Mouse (Mus musculus) frontal cortex, postnatal 25 days (tissue): Measurements from ENCODE around the gene Osbpl5.
"Not testable (repeated sequence)": the region's sequence is repeated elsewhere in the genome, so short reads cannot be mapped to it uniquely, and the experiment has no call there.

Experiments
- DNase-seq, 2 experiments: peaks; one replicate each; pipeline ENCODE4 v3.0.0; 2022; ENCODE audit warnings: low spot score in 2 of 2

Osbpl5 gene

DNA sequence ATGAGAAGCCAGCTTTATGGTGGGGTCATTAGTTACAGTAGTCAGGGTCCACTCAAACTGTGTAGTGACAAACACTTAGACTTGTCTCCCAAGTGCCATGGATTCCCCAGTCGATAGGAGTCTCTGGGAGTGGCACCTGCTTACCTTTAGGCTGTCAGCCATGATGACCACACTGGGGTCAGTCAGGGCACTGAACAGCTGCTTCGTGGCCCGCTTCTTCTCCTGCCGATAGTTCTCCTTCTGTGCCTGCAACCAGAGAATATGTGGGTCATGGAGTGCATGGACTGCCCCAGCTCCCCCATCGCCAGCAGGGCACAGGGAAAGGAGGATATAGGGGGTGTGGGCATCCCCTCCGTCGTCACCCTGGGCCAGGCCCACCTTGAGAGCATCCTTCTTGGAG, 47.4 kb downstream of the Osbpl5 start:
- DNase-seq, result no peak

DNA sequence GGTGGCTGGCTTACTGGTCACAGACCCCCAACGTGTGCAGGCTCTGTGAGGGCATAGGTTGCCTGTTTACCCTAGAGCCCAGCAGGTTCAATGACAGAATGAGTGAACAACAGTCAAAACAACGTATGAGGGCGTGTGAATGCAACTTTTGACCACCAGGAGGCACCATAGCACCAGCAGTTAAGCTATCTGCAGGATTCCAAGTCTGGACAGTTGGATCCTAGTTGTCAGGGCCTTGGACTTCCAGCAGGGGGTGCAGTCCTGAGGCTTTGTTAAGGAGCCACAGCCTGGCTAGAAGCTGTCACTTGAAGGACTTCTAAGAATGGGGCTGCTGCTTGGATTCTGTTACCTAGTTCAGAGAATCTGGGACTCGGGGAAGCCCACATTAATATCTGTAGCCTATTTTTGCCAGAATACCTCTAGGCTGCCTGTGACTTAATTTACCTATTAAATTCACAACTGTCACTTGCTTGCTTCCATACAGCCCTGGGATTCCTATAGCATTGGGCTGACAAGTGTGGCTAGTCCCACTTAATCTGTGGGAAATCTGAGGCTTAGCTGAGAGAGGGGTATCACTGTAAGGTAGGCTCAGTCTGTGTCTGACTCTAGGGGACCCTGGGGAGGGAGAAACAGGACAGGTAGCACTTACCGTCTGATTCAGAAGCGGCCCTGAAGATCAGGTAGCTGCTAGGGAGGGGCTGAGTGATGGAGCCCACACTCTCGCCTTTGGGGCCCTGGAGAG, 49.9 kb downstream of the Osbpl5 start:
- DNase-seq, result peak; percentile 88 to 94

DNA sequence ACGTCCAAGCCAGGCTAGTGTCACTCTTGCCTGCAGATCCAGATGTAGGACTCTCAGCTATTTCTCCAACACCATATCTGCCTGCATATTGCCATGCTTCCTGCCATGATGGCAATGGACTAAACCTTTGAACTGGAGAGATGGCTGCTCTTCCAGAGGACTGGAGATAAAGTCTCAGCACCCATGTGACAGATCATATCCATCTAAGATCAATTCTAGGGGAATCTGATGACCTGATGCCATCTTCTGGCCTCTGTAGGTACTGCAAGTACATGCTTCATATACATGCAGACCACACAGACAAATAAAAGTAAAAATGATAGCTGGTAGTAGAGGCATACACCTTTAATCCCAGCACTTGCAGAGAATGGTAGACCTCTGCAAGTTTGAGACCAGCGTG, 60.6 kb downstream of the Osbpl5 start:
- no peak for DNase-seq

DNA sequence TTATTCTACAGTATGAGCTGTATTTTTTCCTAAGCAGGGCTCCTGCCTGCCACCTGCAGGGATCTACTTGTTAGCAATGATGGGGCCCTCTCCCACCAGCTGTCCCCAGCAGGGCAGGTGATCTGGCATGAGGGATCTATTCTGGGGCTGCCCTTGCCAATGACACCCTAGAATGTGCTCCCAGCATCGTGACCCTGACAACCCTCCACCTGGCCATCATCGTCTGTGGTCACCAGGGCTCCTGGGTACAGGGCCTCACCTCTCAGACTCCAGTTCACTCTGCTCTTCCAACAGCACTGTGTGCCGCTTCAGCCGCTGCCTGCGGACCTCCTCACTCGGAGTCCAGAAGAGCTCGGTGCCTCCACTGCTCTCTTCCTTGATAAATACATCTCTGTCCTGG, 62.2 kb downstream of the Osbpl5 start:
- no peak for DNase-seq

DNA sequence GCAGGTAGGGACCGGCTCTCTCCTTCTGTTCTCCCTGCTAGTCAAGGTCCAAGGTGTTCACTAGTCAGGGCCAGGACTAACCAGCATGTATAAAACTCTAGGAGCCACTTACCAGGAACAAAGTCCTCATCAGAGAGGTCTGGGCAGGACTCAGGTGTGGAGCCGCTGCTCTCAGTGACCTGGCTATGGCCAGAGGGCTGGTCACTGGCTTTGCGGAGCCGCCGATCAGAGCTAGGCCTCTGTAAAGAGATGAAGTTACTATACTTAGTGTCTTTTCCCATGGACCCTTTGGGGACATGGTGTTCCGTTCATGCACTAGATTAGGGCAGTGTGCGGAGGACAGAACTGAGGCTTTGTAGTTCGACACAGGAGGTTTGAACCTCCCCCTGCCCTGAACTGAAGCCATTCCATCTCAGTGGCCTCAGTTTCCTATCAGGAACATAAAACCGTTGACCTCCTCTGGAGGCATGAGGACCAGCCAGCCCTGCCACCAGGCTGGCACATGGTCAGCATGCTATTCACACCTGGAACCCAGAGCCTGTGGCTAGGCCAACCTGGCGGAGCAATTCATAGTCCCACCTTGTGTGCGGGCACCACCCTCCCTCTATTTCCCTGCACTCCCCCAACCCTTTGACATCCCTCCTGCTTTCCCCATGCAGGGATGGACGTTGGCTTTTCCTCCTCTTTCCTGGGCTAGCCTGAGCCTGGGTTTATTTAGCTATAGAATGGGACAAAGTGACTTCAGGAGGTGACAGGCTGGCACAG, 63.9 kb downstream of the Osbpl5 start:
- no peak for DNase-seq

DNA sequence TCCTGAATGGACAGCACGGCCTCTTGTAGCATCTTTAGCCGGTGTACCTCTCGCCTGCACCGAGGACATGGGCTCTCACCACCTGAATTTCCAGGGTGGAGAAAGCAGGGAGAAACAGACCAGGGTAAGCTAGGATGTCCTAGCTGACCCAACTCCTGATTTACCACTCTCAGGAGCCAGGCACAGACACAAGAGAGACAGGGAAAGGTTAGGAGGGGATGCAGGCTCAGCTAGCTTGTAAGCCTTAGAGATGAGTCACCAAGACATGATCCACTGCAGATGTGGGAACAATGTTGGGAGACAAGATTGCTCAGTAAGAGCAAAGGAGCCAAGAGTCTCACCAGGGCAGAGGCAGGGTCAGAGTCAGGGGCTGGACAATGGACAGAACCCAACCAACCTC, 64.9 kb downstream of the Osbpl5 start:
- DNase-seq, result no peak

DNA sequence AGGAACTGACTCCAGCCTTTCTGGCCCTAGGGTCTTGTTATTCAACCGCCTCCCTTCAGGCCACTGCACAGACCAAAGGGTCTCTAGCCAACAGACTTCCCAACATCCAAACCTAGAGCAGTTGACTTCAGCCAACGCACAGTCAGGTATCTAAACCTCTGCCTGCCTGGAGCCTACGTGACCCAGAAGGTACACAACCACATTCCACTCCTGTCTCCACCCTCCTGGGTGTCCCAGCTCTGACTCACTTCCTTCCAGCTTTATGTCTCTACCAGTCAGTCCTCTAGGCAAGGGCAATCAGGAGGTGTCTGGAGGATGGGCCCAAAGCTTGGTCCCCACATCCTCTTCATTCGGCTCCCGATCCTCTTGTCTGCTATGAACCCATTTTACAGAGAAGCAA, 65.6 kb downstream of the Osbpl5 start:
- no peak for DNase-seq

DNA sequence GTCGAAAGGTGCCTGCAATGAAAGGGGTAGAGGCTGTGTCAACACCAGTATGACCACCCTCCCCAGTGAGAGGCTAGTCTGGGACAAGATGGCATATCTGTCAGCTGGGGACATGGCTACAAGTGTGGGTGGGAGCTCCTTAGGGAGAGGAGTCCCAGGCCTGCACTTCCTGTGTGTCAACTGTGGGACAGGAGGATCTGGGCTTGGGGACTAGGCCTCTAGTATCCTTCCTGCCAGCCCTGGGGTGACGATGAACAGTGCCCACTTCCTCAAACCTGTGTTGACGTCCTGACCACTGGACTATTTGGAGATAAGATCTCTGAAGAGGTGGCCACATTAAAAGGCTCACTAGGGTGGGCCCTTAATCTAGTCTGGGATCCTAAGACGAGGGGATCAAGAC, 66.8 kb downstream of the Osbpl5 start:
- DNase-seq, result peak in 1 of 2 experiments; percentile 2

DNA sequence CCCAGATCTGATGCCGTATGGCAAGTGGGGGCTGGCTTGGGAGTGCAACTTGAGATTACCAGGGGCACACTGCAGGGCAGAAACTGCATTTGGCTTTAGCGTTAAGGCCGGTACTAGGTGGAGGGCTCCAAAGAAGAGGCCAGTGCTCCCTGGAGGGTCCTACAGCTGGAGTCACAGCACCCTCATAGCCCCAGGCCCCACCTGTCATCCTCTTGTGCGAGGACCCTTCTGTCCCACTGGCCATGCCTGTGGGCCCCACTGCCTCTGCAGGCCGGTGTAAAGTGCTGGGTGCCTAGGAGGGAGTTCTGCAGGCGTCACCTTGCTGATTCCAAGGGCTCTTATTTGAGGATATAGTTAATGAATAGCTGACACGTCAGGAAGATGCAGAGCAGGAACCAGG, 67.3 kb downstream of the Osbpl5 start:
- peak in 1 of 2 experiments; percentile 2 for DNase-seq

DNA sequence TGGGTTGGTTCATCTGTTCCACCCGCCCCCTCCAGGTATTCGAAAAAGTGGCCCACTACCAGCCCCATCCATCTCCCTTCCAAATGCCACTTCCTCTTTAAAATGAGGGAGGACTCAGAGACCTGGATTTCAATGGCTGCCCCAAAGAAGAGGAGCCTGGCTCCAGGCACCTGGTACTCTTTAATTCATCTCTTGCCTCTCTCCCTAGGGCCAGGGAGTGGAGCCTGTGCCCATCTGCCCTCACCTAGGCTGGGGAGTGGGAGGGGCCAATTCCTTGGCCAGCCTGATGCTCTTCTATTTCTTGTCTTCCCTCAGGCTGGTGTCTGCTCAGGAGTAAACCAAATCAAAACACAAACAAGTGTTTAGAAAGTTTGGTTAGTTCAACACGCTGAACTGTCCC, 70.1 kb downstream of the Osbpl5 start:
- DNase-seq, result not testable (repeated sequence)

DNA sequence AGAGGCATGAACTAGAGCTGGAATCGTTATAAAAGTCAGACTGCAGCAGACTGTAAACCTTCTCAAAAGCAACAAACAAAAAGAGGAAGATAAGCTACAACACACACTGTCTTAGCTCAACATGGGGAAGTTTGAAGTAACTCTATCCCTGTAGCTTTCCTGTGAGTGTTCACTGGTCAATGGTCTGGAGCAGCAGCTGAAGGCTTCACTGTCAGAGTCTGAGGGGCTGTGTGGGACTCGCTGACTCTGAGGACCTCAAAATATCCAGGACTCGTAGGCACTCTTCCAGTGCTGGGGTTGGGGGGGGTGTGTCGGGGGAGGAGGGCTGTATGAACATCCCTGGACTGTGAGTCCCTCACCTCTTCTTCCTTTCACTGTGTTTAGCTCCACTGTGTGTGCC, 70.6 kb downstream of the Osbpl5 start:
- not testable (repeated sequence) for DNase-seq

DNA sequence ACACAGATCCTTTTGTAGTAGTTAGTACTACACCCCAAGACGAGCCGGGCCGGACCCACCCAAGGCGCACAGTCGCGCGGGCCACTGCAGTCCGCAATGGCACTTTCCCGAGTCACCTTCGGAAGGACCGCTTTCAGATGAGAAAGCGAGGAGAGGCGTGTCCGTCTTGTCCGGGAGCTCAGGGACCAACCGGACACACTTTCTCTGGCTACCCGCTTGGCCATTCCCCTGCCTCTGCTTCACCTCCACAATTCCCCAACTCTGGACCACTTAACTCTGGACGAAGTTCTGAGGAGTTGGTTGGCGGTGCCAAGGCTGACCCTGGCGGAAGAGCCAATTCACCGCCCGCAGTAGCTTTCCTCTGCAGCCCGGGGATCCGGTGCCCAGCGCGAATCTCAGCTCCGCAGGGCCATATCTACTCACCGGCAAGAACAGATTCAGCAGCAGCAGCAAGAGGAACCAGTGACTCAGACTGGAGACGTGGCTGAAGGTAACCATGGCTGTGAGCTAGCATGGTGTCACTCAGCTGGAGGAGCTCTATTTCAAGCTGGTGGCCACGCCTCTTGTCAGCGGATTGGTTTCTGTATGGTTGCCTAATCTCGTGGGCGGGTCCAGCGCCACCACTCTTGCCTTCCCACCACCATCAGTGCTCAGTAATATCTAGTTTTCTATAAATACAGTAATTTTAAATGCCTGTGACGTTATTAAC, 71.3 kb downstream of the Osbpl5 start, which contains the start of gene Tnfrsf23:
TSS of gene Tnfrsf23 (minus strand) at position 514 of the 709 bp plus-strand sequence.
- DNase-seq, result peak; percentile 32 to 56

DNA sequence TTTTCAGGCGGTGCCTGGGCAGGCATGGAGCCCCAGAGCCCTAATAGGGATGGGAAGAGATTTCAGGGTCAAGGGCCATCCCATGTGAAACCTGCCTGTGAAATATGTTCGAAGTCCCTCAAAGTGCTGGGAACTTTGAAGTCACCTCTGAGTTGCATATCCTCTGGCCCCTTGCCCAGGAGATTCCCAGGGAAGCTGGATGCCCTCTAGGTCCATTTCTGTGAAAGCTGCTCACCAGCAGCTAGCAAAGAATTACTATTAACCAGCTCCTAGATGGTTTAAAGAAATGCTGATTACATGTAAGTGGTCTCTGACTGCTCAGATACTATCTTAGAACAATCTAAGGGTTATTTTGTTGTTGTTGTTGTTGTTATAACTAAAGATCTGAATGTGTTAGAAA, 72.2 kb downstream of the Osbpl5 start:
- DNase-seq, result not testable (repeated sequence)

DNA sequence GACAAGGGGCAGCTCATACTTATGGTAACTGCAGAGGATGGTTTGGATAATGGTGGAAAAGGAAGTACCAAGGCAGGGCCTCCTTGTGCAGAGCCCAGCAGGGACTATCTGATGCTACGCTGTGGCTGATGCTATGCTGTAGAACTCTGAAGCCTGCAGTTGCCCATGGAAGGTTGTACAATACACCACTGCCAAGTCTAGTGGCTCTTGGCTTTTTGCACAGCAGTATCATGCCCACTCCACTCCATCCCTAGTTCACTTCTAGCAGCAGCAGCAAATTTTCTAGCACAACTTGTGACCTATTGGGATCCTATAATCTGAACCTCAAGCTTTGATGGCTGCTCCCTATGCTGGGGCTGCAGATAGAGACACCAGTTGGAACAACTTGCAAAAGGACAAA, 75.2 kb downstream of the Osbpl5 start:
- no peak for DNase-seq

DNA sequence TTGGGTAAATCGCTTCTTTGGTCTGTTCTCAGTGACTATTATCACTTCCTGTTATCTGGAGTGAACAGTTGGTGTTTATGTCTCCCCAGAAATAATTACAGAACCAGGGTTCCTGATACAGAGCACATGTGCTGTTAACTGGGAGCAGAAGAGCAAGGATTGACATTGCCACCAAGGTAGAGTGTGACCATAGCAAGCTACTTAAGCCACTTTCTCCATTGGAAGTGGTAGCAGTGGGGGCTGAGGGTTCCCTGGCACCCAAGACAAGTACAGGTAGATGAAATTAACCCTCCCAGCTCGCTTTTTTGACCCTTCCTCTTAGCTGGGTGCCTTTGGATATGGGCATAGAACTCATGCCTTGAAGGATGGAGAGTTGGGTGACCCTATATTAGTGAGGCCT, 75.9 kb downstream of the Osbpl5 start:
- not testable (repeated sequence) for DNase-seq

DNA sequence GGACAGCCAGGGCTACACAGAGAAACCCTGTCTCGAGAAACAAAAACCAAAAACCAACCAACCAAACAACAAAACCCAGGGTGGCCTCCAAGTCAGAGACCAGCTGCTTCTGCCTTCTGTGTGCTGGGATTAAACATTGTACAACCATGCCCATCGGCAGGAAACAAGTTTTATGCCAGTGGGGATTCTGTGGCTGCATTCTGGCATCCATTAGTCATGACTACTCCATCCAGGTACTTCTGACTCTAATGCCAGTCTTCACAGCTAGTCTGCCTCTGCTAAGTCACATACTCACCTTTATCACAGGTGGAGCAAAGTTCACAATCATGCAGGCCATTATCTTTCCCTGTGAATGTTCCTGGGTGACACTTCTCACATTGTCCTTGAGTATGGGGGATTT, 77.1 kb downstream of the Osbpl5 start:
- DNase-seq, result not testable (repeated sequence)

DNA sequence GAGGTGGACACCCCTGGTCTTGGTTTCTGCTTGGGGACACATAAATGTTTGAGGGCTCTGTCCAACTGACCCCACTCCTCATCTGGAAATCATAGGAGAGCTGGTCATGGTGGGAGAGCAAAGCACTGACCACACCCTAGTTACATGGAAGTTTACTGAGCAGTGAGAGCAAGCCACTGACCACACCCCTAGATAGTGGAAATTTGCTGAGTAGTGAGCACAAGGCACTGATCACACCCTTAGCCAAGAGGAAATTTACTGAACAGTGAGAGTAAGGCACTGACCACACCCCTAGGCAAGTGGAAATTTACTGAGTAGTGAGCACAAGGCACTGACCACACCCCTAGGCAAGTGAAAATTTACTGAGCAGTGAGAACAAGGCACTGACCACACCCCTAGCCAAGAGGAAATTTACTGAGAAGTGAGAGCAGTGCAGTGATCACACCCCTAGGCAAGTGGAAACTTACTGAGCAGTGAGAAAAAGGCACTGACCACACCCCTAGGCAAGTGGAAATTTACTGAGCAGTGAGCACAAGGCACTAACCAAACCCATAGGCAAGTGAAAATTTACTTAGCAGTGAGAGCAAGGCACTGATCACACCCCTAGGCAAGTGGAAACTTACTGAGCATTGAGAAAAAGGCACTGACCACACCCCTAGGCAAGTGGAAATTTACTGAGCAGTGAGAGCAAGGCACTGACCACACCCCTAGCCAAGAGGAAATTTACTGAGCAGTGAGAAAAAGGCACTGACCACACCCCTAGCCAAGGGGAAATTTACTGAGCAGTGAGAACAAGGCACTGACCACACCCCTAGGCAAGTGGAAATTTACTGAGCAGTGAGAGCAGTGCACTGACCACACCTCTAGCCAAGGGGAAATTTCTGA, 90.1 kb downstream of the Osbpl5 start:
- DNase-seq, result no peak

DNA sequence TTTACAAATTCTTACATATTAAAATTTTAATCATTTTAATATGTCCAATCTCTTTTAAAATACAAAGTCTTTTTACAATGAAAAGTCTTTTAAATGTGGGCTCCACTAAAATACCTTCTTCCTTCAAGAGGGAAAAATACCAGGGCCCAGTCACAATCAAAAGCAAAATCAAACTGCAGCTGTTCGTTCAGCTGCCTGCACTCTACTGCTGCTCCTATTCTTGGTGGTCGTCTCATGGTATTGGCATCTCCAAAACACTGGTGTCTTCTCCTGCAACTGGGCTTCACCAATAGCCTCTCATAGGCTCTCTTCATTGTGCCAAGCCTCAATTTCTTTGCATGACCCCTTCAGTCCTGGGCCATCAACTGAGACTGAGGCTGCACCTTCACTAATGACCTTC, 93.3 kb downstream of the Osbpl5 start:
- DNase-seq, result no peak

DNA sequence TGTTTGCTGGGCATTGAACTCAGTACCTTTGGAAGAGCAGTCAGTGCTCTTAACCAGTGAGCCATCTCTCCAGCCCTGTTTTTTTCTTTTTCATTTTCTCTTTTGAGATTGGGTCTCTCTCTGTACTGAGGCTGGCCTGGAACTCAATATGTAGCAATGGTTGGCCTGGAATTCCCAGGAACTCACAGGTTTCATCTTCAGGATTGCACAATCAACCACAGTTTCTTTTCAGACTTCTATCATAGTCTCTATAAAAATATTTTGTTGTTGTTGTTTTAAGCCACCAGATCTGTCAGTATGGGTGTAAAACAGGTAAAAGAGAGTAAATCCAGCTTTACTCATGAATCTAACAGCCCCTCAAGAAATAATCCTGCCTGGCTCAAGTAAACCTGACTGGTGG, 96.0 kb downstream of the Osbpl5 start:
- DNase-seq, result no peak

DNA sequence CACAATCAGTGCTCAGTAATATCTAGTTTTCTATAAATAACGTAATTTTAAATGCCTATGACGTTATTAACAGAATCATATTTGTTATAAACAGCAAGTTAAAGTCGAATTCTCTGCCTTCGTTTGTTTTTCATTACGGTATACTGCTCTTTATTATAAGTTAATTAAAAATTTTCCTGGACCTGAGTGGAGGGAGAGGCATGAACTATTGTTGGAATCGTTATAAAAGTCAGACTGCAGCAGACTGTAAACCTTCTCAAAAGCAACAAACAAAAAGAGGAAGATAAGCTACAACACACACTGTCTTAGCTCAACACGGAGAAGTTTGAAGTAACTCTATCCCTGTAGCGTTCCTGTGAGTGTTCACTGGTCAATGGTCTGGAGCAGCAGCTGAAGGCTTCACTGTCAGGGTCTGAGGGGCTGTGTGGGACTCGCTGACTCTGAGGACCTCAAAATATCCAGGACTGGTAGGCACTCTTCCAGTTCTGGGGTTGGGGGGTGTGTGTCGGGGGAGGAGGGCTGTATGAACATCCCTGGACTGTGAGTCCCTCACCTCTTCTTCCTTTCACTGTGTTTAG, 106.9 kb downstream of the Osbpl5 start:
- DNase-seq, result not testable (repeated sequence)
